Mouse (Mus musculus) bone marrow, adult 2 months (tissue): Measurements from ENCODE around the gene Foxo1.

ENCODE experiments used
- CTCF ChIP-seq: fragments of 200-500 bp; IDR thresholded peaks from 2 replicates; pipeline ENCODE4 v1.5.1; 2011; ENCODE audit warnings: low read length, control low read depth; ENCODE audit not compliant: control insufficient read depth, insufficient read depth
- POLR2A ChIP-seq: fragments of 200-500 bp; IDR thresholded peaks from 2 replicates; pipeline ENCODE4 v1.6.1; 2011; ENCODE audit warnings: low read depth, mild to moderate bottlenecking, control low read depth, low read length, borderline replicate concordance; ENCODE audit not compliant: control insufficient read depth

- no peak for TF ChIP-seq POLR2A
- TF ChIP-seq CTCF = no peak
Observed at GRCm38 (mm10) chr3:52245996-52246830, 21.9 kb upstream of the Foxo1 start.
